Mouse (Mus musculus): ENCODE measurements around the gene Colec11.

The Colec11 gene

DNA sequence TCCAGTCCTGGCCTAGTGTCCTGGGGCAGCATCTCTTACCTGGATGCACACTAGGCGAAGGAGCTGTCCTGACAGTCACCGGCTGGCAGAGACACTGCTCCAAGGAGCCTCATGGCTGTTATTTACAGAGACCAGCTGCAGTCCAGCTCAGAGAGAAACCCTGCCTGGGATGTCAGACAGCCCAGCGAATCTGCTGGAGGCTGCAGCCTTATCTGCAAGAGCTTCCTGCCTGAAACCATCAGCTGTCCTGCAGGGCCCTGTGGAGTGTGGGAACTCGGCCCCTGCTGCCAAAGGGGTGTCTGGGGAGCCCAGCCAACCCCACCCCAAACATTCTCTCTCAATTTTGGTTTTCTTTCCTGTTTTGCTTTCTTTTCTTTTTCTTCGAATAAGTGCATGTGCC is at the start of gene Colec11:
Colec11 (minus strand) TSS at position 183 of the 400 bp plus-strand sequence.
- DNase-seq (ENCODE audit: low spot score in 2 of 2), result no peak

DNA sequence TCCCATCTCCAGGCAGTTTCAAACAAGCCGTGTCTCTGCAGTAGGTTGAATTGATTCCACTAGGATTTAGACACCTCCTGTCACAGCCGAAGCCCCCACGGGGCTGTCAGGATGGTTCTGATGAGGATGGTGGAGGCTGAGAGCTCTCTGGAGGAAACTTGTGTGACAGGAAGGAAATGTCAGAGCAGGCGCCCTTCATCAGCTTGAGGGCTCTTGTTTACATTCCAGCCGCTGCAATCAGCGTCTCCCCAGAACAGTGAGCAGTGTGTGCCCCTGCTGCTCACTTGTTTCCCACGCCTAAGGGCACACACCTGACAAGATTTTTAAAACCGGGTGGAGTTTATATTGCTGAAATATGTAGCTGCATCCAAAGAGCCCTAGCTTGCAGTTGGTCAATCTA is 44.1 kb upstream of the Colec11 start:
- no peak for DNase-seq (ENCODE audit: low spot score in 2 of 2)

DNA sequence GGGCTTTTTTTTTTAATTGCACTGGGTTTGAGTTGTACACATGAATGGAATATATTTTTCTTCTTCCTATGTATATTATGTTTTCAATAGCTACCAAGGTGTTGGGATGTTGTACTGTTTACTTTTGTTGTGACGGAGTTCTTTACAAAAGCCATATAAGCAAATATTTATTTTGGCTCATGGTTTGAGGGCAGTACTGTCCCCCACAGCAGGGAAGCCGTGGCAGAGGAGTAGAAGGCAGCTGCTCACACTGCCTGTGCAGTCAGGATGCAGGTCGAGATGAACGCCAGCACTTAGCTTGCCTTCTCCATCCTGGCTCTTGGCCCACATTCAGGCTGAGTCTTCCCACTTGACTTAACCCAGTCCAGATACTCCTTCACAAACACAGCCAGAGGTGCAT is 43.6 kb upstream of the Colec11 start:
- no peak for DNase-seq (ENCODE audit: low spot score in 2 of 2)

DNA sequence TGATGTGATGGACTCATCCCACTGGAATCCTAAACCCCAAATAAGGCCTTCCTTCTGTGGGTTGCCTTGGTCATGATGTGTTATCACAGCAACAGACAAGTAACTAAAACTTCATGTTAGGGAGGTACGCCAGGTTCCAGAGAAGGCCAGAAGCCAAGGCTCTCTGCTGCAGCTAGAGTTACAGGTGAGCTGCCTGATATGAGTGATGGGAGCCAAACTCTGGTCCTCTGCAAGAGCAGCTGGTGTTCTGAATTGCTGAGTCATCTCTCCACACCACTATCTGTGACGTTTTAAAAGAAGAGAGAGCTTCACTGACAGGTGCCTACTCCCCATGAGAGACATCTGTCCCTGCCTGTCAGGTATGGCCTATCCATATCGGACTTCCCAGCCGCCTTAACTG is 39.5 kb upstream of the Colec11 start:
- DNase-seq (ENCODE audit: low spot score in 2 of 2), result no peak

DNA sequence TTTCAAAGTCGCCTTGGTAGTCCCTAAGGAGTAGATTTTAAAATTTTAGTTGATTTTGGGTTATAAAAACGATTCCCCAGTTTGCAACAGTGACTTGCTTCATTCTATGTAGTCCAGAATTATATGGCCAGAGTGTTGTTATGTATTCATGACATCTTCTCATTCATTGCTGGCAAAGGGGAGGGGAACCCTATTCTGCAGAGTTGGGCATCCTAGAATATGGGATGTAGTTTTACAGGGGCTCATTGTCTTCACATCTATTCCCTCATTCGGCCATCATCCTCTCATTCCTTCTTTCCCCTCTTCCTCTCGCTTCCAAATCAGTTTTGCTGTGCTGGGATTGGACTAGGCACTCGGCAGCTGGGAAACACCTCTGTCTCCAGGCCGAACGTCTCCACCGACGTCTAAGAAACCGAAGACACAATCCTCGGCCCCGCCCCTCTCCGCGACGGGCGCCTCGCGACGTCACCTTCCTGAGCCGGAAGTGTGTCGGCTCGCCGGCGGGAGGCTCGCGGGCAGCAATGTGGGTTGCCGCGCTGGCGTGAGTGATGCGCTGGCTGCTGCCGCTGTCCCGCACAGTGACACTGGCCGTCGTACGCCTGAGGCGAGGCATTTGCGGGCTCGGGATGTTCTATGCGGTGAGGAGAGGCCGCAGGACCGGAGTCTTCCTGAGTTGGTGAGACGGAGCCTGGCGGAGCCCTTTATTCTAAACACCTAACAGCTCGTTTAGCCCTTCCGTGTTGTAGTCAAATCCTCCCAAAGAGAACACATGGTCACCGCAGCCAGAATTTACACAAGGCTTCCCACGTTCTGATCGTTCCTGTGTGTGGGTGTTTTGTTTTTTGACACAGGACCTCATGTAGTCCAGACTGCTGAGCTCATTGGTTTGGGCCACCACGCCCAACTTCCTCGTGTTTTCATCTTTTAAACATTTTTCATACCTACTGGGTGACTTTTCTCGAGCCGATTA is 26.2 kb upstream of the Colec11 start, which contains the start of gene Rnaseh1:
Rnaseh1 (plus strand) TSS at position 462 of the 970 bp plus-strand sequence.
- peak; percentile 84 to 90 for DNase-seq (ENCODE audit: low spot score in 2 of 2)

DNA sequence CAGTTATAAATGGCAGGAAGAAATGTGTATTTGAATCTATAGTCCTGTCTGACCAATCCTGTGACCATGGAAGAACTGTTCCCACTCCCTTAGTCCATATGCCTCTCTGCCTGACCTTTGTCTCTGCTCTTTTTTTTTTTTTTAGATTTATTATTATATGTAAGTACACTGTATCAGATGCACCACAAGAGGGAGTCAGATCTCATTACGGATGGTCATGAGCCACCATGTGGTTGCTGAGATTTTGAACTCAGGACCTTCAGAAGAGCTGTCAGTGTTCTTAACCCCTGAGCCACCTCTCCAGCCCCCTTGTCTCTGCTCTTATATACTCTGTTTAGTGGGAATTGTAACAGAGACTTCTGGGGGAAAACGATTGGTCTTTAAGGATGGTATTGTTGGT is 15.6 kb upstream of the Colec11 start:
- DNase-seq (ENCODE audit: low spot score in 2 of 2), result no peak

DNA sequence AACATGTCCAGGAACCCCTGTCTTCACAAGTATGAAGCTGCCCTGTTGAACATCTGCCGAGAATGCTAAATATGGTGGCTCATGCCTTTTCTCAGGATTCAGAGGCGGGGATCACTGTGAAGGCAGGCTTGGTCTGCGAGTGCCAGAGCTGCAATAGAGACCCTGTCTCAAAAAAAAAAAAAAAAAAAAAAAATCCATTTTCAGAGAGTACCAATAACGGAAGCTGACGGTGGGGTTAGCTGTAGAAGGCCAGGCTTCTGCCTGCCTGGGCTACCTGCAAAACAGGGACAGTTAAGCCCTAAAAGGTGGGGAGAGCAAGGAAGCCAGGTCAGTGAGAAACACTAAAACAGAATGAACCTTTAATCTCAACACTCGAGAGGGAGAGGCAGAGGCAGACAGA is 13.4 kb upstream of the Colec11 start:
- no peak for DNase-seq (ENCODE audit: low spot score in 2 of 2)

DNA sequence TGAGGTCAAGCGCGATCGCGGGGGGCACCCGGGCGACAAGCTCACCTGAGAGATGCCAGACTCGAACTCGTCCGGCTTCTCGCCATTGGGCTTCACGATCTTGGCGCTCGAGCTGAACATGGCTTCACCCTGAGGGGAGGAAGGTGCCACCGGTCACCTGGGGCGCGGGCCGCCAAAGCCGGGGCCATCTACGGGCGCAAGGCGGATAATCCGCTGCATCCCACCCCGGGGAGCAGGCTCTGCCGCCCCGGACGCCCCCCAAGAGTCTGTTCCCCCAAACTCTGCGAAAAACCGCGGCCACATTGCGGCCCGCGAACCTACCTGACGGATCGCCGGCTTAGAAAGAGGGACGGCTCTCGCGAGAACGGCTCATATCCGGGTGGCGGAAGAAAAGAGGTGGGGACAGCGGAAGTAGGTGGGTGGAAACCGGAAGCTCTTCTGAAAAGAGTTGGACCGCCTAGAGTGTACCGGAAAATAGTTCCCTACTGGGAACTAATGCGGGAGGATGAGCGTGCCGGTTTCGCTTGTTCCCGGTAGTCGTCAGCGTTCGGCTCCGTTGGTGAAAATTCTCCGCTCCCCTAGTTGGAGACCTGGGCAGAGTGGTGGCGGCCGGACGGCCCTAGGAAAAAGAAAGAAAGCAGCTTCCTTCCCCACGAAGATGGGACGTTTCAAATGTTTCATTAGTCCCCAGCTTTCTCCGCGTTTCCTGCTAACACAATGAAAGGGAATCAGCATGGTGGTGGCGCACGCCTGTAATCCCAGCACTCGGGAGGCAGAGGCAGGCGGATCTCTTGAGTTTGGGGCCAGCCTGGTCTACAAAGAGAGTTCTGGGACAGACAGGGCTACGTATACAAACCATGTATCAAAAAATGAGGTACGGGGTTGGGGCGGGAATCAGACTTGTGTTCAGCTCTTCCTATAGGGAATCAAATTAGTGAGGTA is 12.6 kb upstream of the Colec11 start, which contains the start of gene Rps7:
Rps7 (minus strand) TSS at position 419 of the 942 bp plus-strand sequence.
- peak; percentile 91 to 93 for DNase-seq (ENCODE audit: low spot score in 2 of 2)

DNA sequence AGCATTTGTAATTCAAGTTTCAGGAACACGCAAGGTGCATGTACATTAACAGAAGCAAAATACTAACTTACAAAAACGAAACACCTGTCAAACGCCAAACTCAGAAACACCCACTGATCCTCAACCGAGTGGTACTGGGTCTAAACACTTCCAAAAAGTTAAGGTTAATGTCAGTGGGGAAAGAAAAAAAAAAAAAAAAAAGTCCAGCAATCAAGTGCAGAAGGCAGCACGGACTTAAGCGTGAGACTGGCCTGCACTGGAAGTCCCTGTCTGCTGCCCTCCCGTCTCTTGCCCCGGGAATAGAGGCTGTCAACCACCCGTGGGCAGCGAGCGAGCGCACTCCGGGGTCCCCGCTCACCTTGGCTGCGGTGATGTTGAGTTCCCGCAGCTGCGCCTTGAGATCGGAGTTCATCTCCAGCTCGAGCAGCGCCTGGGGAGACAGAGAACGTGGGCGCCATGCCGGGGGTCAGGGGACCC is 11.9 kb upstream of the Colec11 start:
- DNase-seq (ENCODE audit: low spot score in 2 of 2), result no peak

DNA sequence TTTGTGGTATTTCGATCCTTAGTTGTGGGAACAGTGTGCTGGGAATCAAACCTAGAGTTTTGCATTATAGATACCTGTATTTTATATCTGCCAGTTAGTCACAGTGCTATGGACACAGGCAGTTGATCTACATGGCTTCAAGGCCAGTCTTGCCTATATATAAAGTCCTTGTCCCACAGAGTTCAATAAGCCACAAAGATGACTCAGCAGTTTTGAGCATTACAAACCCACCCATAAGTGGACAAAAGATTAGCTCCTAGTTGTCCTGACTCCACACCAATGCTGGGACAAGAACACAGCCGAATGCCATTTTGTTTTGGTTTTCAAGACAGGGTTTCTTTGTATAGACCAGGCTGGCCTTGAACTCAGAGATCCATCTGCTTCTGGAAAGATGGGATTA is 5.3 kb upstream of the Colec11 start:
- no peak for DNase-seq (ENCODE audit: low spot score in 2 of 2)

DNA sequence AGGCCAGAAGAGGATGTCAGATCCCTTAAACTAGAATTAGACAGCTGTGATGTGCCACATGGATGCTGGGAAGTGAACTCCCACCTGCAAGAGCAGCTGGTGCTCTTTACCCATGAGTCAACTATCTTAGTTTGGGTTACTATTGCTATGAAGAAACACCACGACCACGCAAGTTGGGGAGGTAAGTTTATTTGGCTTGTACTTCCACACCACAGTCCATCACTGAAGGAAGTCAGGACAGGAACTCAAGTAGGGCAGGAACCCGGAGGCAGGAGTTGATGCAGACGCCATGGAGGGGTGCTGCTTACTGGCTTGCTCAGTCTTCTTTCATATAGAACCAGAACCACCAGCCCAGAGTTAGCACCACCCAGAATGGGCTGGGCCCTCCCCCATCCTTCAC is 3.9 kb upstream of the Colec11 start:
- DNase-seq (ENCODE audit: low spot score in 2 of 2), result no peak

DNA sequence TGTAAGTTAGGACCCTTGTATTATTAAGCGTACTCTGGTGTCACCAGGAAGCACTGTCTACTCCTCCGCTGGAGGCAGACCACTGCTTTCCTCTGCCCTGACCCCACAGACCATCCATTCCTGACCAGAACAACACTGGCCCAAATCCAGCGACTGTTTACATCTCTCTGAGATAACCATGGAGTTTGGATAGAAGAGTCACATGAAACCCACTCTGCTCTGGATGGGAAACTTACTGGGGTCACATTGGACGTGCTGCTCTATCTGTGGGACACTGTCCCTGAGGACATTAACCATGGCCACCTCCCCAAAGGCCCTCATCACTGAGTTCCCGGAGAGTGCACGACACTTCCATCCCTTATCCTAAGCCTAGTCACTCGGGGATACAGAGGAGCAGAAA is 2.2 kb upstream of the Colec11 start:
- DNase-seq (ENCODE audit: low spot score in 2 of 2), result no peak

DNA sequence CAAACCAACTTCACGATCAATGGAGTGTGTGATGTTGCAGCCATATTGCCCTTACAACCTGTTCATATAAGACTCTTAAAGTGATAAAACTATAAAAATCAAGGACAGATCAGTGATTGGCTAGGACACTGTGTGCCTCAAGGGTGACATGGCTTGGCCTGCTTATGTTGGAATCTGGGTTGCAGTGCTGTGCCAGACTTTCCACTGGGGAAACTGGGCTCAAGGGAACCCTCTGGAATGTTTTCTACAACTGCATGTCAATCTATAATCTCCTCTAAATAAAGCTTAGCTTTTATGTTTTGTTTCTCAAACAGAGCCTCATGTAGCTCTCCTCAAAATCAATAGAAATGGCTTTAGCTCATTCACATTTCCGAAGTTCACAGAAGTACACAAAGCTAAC is 1.1 kb upstream of the Colec11 start:
- no peak for DNase-seq (ENCODE audit: low spot score in 2 of 2)

DNA sequence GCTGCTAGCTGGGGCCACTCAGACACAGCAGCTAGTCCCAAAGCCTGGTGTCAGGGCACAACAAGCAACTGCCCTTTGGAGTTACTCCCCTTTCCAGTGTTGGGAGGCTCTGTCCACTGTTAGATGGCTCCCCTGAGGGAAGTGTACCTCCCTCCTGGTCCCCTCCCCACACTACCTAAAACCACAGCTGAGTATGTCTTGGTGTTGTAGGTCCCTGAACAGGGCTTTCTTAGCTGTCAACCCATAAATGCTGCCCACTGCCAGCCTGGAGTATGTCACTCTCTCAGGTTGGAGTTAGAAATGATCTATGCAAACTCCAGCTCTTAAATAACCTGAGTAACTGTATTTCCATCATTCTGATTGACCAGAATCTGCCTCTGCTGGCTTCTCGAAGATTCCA is 536 bp downstream of the Colec11 start:
- no peak for DNase-seq (ENCODE audit: low spot score in 2 of 2)

DNA sequence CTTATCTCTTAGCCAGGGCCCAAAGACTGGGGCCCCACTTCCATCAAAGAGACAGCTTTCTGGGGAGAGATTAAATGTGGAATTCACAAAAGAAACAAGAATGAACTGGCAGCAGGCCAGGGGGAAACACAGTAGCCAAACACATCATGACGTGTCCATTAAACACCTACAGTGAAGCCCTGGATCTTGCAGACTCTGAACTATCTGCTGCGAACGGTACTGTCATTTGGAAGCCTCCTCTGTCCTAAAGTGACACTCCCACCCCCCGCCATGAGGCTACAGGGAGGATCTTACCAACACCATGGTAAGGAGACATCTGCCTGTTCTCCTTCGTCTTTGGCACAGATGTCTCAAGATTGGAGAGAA is 1.0 kb downstream of the Colec11 start:
- DNase-seq (ENCODE audit: low spot score in 2 of 2), result no peak

DNA sequence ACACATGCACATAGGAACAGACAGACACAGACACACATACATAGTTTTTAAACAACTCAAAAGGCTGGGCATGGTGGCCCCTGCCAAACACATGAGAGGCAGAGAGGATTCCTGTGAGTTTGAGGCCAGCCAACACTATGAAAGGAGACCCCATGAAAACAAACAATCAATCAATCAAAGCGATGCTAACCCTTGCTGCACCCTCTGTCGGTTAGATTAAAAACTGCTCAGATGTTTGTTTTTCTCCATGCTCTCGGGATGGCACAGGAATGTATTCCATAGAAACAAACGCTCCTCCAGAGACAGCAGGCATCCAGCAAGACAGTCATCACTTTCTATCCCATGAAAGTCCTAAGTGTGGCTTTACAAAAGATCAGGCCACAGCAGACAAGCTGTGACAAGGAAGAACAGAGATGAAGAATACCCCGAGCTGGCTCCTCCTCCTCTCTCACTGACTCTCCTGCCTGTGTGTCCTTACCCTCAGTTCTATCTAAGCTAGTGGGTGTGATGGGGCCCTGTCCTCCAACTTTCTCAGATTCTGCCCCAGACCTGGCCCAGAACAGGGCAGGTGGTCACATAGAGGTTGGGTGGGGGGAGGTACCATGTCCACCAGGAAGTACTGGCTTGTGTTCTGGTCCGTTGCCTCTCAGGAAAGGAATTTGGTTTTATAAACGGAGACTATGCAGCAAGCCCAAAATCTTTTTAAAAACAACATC is 1.6 kb downstream of the Colec11 start:
- no peak for DNase-seq (ENCODE audit: low spot score in 2 of 2)

DNA sequence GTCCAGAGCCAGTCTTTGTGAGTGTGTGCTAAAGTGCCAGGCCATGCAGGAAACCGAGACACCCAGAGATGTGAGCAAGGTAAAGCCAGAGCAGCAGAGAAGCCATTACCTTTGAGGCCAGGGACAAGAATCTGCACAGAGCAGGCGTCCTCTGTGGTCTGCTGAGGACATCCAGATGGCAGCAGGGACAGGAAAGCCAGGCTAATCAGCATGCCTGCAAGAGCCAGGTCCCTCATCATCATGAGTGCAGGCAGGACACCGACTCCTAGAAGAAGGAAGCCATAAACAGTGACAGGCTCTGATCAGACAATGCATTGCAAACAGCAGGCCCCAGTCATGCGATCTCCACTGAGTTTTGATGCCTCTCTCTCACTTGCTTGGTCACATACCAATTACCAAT is 5.9 kb downstream of the Colec11 start:
- no peak for DNase-seq (ENCODE audit: low spot score in 2 of 2)

DNA sequence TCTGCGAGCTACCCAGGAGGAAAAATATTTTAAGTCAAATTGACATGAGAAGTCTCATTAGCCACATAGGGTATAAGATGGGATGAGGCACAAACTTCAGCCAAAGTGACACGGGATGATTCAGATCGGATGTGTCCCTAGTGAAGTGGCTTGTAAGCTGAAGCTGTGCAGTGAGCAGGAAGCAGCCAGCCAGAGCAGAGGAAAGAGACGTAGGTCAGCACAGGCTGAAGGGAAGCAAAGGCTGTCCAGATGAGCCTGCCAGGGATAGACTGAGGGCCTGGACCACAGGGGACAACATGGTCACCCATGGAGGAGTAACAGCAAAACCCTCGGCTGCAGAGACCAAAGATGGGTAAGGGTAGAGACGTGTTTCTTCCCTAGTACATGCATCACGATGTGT is 8.8 kb downstream of the Colec11 start:
- DNase-seq (ENCODE audit: low spot score in 2 of 2), result no peak

DNA sequence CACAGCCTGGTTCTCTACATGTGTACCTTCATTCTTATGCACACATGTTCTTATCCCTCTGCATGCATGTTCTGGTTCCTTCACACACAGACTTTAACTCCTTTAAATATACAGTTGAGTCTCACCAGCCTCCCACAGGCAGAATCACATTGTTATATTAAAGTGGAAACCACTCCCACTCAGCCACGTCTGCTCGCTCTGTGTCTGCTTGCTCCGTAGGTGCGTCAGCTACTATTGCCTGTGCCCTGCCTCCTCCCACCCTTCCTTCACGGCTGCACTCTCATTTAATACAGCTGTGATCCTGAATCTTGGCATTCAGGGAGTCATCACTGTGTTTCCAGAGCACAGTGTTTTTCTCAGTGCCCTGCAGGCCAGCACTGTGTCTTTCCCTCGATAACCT is 10.8 kb downstream of the Colec11 start:
- peak in 1 of 2 experiments; percentile 22 for DNase-seq (ENCODE audit: low spot score in 2 of 2)

DNA sequence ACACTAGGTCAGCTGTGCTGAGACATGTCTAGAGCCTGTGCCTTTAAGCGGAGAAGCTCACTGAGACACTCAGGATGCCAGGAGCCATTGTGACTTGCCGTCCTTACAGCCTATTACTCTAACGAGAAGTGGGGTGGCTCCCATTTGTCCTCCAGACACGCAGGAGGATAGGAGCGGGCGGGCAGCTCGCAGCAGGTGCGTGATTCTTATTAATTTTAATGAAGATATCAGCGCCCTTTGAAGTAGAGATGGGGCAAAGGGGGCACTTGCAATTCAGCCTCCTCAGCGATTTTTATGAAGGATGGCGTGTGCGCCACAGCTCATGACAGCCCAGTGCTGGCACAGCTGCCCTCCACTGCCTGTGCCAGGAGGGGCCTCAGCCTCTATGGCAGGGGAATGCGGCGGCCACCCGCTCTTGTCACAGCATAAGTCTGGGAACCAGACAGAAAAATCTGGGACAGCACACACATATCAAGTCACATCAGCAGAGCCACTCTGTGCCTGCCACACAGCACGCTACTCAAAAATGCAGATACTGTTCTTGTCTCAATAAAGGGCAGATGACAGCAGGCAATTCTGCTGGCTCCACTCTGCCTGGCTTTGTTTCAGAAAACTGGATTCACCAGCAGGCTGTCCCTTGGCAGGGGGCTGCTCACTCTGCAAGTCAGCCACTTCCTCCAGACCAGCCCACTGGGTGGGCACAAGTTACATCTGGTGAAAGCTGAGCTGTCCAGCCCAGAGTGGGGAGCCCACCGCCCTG is 15.5 kb downstream of the Colec11 start:
- DNase-seq (ENCODE audit: low spot score in 2 of 2), result peak; percentile 26 to 43

DNA sequence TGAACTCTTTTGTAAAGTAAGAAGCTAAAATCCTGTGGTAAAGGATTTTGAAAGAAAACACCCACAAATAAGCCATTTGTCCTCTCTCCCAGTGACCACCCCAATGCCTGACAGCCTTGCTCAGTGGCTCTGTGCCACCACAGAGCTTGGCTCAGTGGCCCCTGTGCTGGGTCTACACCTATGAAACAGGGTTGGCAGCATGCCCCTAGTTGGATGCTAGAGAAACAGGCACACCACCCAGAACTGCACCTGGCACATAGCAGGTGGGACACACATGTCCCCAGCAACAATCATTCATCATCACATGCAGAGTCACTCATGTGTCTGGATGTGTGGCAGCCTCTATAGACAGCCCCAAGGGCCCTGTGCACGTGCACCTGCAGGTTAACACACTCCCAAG is 19.7 kb downstream of the Colec11 start:
- no peak for DNase-seq (ENCODE audit: low spot score in 2 of 2)

Data from frontal cortex, postnatal 14 days (tissue).